Mouse (Mus musculus): ENCODE results near the gene Alg14. TPM values are rescaled to one million over a fixed set of nuclear protein-coding genes. Genes with fewer than 3 reads are reported as not detected.

Alg14 gene
- polyA plus RNA-seq, 1 experiment from 2014 or later = 33.8 TPM

DNA sequence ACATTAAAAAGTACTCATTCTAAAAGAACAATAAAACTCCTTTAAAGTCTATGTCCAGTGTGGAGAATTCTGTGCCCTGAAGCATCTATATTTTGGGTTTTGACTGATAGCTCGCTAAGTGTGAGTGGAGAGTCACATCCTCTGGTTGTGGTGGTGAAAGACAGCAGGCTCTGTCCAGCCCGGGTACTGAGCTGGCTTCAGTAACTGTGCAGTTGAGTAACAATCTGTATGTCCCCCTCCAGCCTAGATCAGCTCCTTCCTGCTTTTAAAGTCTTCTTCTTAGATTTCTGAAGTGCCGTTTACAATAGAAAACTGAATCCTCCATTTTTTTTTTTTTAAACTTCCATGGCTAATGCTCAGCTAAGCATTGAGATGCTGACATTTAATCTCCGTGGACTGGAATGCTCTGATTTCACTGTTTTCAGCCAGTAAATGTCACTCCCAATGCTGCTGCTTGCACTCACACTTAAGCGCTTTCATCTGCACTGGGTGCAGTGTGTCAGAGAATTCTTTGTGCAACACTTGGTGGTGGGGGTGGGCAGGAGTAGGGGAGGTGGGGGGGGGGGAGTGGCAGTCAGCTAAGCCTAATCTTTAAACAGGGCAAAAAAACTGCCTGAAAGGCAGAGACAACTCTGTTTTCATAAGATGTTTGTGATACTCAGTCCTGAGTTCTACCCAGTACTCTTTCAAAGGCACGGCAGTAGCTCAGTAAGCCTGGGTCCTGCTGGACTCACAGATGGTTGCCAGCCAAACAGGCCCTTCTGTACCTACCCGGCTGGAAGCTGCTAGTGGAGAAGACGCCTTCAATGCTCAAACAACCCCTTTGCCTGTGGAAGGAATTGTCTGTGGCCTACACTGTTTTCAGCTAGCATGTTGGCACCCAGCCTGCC lies 52.7 kb downstream of the Alg14 start:
- Histone ChIP-seq H3K4me1 (peaks cover 37% of the 10 kb centered on the region), H3K27me3 (peaks cover 17% of the 10 kb centered on the region)

DNA sequence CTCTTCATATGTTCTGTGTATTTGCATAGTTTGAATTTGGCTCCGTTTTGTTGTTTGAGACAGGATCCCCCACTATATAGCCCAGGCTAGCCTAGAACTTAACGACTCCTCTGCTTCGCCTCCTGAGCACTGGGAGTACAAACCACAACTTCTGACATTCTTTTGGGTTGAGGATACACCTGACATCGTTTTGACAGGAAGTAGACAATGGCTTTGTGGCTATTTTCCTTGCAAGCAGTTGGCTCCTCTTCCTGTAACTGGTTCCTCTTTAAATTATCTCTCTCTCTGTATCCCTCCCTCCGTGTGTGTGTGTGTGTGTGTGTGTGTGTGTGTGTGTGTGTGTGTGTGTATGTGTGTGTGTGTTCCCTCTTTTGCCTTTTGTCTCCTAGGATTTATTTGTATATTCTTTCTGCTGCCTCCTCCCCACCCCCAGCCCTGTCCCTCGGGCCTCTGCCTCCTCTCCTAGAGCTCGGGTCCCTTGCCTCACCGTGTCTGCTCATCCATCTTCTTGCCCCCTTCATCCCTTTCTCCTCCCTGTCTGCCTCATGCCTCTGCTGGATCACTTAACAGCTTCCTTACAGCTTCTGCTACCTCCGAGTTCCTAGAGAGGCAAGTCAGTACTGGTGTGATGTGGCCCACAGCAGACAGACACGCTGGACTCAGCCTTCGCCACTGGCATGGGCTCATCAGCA lies 53.5 kb downstream of the Alg14 start:
- Histone ChIP-seq H3K4me2 (replicated peaks) (no peak overlapping the region), H3K4me3 (no peak overlapping the region), H3K36me3 (no peaks in the 10 kb centered on the region), H3K27ac (replicated peaks) (peak overlapping the region; percentile 39; the same call in 1 of the 2 replicates), H3K27me3 (peaks cover 17% of the 10 kb centered on the region), H3K9me3 (no peaks in the 10 kb centered on the region), H3K9ac (replicated peaks) (no peak overlapping the region), H3K4me1 (peaks cover 45% of the 10 kb centered on the region)
- 55% methylated on average over 10 of the region's 11 CpGs for WGBS
- ATAC-seq (ENCODE audit: low FRiP score, low read depth) = no peak

More for the DNA sequence above, 52.7 kb downstream of the Alg14 start:
- no peak overlapping the region for H3K4me3 ChIP-seq
- H3K27ac ChIP-seq (replicated peaks) = peak overlapping the region; percentile 39
- H3K4me2 ChIP-seq (replicated peaks) = 0 out of 2 replicates have a peak overlapping the region, but pooled peaks have one; percentile 7
- no peaks in the 10 kb centered on the region for H3K9me3 ChIP-seq
- H3K9ac ChIP-seq (replicated peaks) = no peak overlapping the region
- 12% methylated on average over 8 of the region's 8 CpGs for WGBS
- peak; percentile 57 for ATAC-seq (ENCODE audit: low FRiP score, low read depth)
- H3K36me3 ChIP-seq = no peaks in the 10 kb centered on the region

DNA sequence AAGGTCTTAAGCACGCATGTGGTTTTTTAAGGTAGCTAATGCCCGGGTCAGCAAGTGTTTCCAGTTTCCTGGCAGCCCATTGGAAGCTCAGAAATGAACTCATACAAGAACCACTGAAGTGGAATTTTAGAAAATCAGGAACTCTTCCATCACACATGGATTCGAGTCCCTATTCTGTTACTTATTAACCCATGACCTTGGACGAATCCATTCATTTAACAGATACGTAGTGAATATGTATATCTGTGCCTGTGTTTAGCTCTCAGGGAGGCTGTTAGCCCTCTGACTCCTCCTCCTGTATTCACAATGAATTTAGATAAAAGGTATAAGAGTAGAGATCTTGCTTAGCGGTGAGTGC lies 54.0 kb downstream of the Alg14 start:
- WGBS = 61% methylated on average over 6 of the region's 6 CpGs
- peaks cover 50% of the 10 kb centered on the region for H3K4me1 ChIP-seq
- no peak overlapping the region for H3K9ac ChIP-seq (replicated peaks)
- no peak overlapping the region for H3K4me2 ChIP-seq (replicated peaks)
- H3K27ac ChIP-seq (replicated peaks) = no peak overlapping the region
- H3K4me3 ChIP-seq = no peak overlapping the region
- H3K36me3 ChIP-seq = no peaks in the 10 kb centered on the region
- ATAC-seq (ENCODE audit: low FRiP score, low read depth) = no peak
- H3K27me3 ChIP-seq = peaks cover 17% of the 10 kb centered on the region
- no peaks in the 10 kb centered on the region for H3K9me3 ChIP-seq

DNA sequence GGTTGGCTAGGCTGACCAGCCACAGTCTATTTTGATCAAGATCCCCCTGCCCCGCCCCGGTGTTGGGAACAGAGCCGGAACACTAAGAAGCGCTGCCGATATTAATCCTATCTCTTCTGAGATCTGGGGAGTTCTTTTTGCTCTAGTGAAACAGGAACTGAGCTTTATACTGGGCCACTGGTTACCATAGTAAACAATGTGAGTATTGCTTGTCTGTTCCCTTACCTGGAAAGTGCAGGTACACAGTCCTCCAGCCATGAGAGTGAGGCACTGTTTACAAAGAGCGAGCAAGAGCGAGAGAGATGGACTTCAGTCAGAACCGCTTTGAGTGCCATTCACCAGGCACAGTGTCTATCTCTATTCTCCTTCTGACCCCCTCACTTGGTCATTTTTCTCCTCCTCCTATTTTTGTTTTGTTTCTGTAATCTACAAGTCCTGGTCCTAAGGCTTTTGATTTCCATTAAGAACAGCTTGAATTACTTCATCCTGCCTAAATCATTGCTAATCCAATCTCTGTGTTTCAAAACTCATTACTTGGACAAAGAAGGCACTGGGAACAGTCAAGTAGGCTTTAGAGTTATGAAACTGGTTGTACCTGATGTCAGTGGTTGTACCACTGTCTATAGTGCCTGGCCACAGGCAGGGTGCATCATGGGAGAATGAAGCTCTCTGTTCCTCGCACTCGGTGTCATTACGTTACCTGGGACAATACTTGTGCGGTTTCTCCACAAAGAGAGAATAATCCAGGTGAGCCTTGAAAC lies 55.1 kb downstream of the Alg14 start:
- H3K4me3 ChIP-seq = no peak overlapping the region
- peaks cover 51% of the 10 kb centered on the region for H3K4me1 ChIP-seq
- no peaks in the 10 kb centered on the region for H3K36me3 ChIP-seq
- no peak overlapping the region for H3K27ac ChIP-seq (replicated peaks)
- peaks cover 23% of the 10 kb centered on the region for H3K27me3 ChIP-seq
- 93% methylated on average over 12 of the region's 12 CpGs for WGBS
- H3K9me3 ChIP-seq = no peaks in the 10 kb centered on the region
- ATAC-seq (ENCODE audit: low FRiP score, low read depth) = no peak
- H3K9ac ChIP-seq (replicated peaks) = no peak overlapping the region
- H3K4me2 ChIP-seq (replicated peaks) = no peak overlapping the region

DNA sequence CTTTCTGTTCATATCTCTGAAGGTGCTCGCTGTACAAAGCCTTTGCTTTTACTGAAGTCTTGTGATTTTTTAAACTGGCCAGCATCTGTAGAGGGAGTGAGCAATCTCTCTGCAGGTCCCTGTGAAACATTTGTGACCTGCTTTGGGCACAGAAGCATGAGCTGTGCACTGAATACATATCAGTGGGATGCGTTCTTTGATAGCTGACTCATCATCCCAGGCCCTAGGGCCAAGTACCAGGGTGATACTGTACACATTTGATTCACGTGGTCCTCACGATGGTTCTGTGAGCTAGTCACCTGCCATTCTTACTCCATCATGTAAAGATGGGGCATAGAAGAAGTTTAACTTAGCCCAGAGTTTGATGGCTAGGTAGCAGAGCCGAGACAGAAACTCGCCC lies 57.2 kb downstream of the Alg14 start:
- no peak overlapping the region for H3K4me3 ChIP-seq
- H3K4me2 ChIP-seq (replicated peaks) = peak overlapping the region; percentile 43; the same call in 1 of the 2 replicates
- no peaks in the 10 kb centered on the region for H3K36me3 ChIP-seq
- H3K9me3 ChIP-seq = no peaks in the 10 kb centered on the region
- H3K27me3 ChIP-seq = peaks cover 26% of the 10 kb centered on the region
- peaks cover 46% of the 10 kb centered on the region for H3K4me1 ChIP-seq
- no peak for ATAC-seq (ENCODE audit: low FRiP score, low read depth)
- 66% methylated on average over 6 of the region's 6 CpGs for WGBS
- no peak overlapping the region for H3K9ac ChIP-seq (replicated peaks)
- peak overlapping the region; percentile 71; the same call in 1 of the 2 replicates for H3K27ac ChIP-seq (replicated peaks)

DNA sequence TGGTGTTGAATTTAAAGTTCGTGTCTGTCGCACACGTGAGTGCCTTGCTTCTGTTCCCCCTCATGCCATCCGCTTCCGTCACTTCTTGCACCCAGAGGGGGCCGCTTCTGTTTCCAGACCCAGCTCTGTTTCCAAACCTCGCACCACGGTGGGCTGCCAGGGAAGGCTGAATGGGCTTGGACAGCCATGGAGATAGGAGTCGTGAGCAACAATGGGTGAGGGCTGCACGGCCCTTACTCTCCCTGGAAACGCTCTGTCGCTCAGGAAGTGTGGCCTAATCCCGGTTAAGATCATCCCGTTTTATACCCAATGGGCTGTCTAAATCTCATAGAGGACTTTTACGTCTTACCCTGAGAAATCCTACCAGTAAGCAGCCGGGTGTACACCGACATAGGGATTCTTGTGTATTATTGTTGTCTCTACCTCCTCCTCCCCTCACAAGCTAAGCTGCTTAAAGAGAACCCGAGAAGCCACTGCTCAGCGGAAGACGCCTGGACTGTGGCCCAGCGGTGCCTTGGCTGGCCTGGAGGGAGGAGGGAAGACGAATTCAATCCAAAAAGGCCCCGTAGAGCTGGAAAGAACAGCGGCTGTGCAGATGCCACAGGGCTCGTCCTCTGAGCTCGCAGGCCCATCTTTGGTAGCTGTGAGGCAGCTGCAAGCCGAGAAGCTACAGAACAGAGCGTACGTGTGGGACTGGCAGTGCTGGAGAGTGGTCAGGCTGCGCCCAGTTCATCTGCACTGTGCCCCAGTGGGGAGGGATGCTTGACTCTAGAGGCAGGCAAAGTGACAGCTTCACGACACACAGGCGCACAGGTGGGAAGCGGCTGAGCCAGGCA lies 58.0 kb downstream of the Alg14 start:
- H3K9me3 ChIP-seq = no peaks in the 10 kb centered on the region
- WGBS = 16% methylated on average over 33 of the region's 33 CpGs
- H3K4me3 ChIP-seq = peak overlapping the region; percentile 6; the same call in 1 of the 2 replicates
- peaks cover 32% of the 10 kb centered on the region for H3K27me3 ChIP-seq
- H3K4me1 ChIP-seq = peaks cover 39% of the 10 kb centered on the region
- peak; percentile 92 for ATAC-seq (ENCODE audit: low FRiP score, low read depth)
- H3K36me3 ChIP-seq = no peaks in the 10 kb centered on the region
- peak overlapping the region; percentile 43 for H3K4me2 ChIP-seq (replicated peaks)
- H3K27ac ChIP-seq (replicated peaks) = peak overlapping the region; percentile 71
- peak overlapping the region; percentile 7 for H3K9ac ChIP-seq (replicated peaks)

DNA sequence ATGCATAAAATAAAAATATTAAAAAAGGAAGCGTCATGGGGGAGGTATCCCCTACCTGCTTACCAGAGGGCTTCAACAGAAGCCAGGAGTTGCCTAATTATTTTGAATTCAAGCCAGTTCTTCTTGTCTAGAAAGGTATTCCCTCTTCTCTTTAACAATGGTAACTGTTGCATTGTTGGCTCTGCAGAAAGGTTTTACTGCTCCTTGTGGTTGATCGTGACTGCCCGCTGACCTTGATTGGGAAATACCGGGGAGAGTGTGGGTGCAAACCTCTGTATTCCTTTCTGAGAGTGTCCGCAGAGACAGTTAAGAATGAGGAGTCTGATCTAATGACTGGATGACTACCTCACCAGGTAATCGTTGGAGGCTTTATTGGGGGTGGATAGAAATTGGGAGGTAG lies 59.7 kb downstream of the Alg14 start:
- Histone ChIP-seq H3K4me2 (replicated peaks) (no peak overlapping the region), H3K9ac (replicated peaks) (no peak overlapping the region), H3K9me3 (no peaks in the 10 kb centered on the region), H3K4me1 (peaks cover 29% of the 10 kb centered on the region), H3K36me3 (no peaks in the 10 kb centered on the region), H3K27me3 (peaks cover 34% of the 10 kb centered on the region), H3K4me3 (no peak overlapping the region), H3K27ac (replicated peaks) (no peak overlapping the region)
- no peak for ATAC-seq (ENCODE audit: low FRiP score, low read depth)
- 94% methylated on average over 6 of the region's 6 CpGs for whole genome bisulfite sequencing

DNA sequence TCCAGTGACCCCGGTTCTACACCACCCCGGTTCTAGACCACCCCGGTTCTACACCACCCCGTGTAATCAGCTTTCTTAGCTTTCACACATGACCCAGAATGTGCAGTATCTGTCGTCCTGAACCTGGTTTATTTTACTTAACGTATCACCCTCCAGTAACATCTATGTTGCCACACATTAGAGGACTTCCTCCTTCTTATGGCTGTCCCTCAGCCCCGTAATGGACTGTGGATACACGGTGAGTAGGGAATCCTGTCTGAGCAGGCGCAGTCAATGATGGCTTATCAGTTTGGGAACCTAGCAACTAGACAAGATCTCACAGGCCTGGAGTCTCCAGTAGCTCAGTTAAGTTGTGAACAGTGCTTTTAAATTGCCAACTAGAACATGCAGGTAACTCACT lies 62.7 kb downstream of the Alg14 start:
- 89% methylated on average over 9 of the region's 9 CpGs for WGBS
- Histone ChIP-seq H3K9me3 (no peaks in the 10 kb centered on the region), H3K4me2 (replicated peaks) (no peak overlapping the region), H3K36me3 (no peaks in the 10 kb centered on the region), H3K27ac (replicated peaks) (no peak overlapping the region), H3K4me1 (peaks cover 14% of the 10 kb centered on the region), H3K9ac (replicated peaks) (no peak overlapping the region), H3K4me3 (no peak overlapping the region), H3K27me3 (peaks cover 17% of the 10 kb centered on the region)
- ATAC-seq (ENCODE audit: low FRiP score, low read depth) = no peak

DNA sequence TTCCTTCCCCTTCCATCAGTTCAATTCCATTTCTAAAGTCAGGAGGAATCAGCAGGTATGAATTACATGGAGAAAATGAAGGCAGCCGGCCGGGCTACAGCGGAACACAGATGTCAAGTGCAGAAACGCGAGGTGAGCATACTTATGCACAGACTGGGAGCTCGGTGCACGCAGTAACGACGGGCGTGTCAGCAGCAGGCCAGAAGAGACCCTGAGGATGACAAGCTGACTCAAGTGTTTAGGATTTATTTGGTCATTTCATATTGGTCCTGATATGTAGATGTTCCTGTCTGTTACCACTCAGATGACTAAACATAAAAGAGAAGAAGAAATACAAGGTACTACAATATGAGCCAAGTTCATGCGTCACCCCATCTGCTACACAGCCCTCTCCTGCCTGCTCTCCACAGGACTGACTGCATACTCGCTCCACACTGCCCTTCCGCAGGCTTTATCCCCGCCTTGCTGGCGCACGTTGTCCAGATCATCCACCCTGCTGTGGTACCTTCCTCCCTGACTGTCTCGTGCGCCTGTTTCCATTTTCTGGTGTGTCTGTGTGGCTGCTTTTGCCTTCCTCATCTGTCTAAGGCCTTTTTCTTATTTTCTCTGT lies 63.4 kb downstream of the Alg14 start:
- H3K27me3 ChIP-seq = peaks cover 17% of the 10 kb centered on the region
- no peak overlapping the region for H3K4me2 ChIP-seq (replicated peaks)
- no peak overlapping the region for H3K27ac ChIP-seq (replicated peaks)
- WGBS = 84% methylated on average over 18 of the region's 18 CpGs
- no peaks in the 10 kb centered on the region for H3K36me3 ChIP-seq
- H3K9ac ChIP-seq (replicated peaks) = no peak overlapping the region
- peaks cover 8% of the 10 kb centered on the region for H3K4me1 ChIP-seq
- H3K4me3 ChIP-seq = no peak overlapping the region
- no peak for ATAC-seq (ENCODE audit: low FRiP score, low read depth)
- no peaks in the 10 kb centered on the region for H3K9me3 ChIP-seq

DNA sequence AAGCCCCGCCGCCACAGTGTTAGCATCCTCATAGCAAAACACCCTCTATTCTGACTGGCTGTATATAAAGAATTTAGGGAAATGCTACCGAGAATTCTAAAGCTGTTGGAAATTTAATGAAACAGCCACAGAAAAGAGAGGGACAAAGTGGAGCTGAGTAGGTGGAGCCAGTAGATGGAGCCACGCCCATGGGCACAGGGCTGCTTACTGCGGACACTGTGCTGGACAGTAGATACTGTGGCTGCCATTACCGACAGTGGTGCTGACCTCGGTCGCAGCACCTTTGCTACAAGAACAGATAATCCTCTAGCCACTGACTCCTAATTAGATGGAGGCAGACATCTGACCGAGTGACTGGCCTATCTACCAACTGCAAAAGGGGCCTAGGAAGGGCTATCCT lies 64.0 kb downstream of the Alg14 start:
- Histone ChIP-seq H3K4me2 (replicated peaks) (no peak overlapping the region), H3K4me3 (no peak overlapping the region), H3K9ac (replicated peaks) (no peak overlapping the region), H3K4me1 (peaks cover 2% of the 10 kb centered on the region; the same call in 1 of the 2 replicates), H3K27me3 (peaks cover 17% of the 10 kb centered on the region), H3K27ac (replicated peaks) (no peak overlapping the region), H3K9me3 (no peaks in the 10 kb centered on the region), H3K36me3 (no peaks in the 10 kb centered on the region)
- 85% methylated on average over 9 of the region's 9 CpGs for WGBS
- ATAC-seq (ENCODE audit: low FRiP score, low read depth) = no peak

DNA sequence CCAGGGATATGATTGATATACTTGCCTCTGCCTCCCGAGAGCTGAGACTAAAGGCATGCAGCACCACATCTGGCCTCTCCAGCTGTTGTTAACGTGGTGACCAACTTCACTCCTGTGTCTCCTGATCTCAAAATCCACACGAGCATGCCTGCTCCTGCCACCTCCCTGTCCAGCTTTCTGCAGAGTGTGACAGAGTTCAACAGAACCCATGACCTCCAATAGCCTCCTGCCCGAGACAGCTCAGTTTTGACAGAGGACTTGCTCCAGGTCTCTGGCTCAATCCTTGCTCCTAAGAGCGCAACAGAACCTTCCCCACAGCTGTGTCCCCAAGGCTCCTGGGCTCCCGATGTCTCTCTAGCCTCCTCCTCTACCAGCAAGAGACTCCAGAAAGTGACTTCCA lies 64.5 kb downstream of the Alg14 start:
- H3K4me3 ChIP-seq = no peak overlapping the region
- 87% methylated on average over 6 of the region's 6 CpGs for WGBS
- ATAC-seq (ENCODE audit: low FRiP score, low read depth) = no peak
- H3K27ac ChIP-seq (replicated peaks) = no peak overlapping the region
- H3K4me2 ChIP-seq (replicated peaks) = no peak overlapping the region
- no peaks in the 10 kb centered on the region for H3K4me1 ChIP-seq
- H3K36me3 ChIP-seq = no peaks in the 10 kb centered on the region
- H3K27me3 ChIP-seq = peaks cover 17% of the 10 kb centered on the region
- H3K9ac ChIP-seq (replicated peaks) = no peak overlapping the region
- no peaks in the 10 kb centered on the region for H3K9me3 ChIP-seq
